Mouse (Mus musculus) neutrophil, adult 59 days (primary cell): ENCODE data around the gene Eif4e2. TPM values are rescaled to one million over a fixed set of nuclear protein-coding genes. Genes with fewer than 3 reads are reported as not detected.

Experiments used
- total RNA-seq, 2 experiments: library from RNA; stranded (reverse); gene quantifications; 1 replicate in 1 of 2; 2 replicates in 1 of 2; pipeline ENCODE4 v1.2.4; 2023

Eif4e2 gene
- total RNA-seq = 10 to 100 TPM; 61.6 to 73.4 TPM

DNA sequence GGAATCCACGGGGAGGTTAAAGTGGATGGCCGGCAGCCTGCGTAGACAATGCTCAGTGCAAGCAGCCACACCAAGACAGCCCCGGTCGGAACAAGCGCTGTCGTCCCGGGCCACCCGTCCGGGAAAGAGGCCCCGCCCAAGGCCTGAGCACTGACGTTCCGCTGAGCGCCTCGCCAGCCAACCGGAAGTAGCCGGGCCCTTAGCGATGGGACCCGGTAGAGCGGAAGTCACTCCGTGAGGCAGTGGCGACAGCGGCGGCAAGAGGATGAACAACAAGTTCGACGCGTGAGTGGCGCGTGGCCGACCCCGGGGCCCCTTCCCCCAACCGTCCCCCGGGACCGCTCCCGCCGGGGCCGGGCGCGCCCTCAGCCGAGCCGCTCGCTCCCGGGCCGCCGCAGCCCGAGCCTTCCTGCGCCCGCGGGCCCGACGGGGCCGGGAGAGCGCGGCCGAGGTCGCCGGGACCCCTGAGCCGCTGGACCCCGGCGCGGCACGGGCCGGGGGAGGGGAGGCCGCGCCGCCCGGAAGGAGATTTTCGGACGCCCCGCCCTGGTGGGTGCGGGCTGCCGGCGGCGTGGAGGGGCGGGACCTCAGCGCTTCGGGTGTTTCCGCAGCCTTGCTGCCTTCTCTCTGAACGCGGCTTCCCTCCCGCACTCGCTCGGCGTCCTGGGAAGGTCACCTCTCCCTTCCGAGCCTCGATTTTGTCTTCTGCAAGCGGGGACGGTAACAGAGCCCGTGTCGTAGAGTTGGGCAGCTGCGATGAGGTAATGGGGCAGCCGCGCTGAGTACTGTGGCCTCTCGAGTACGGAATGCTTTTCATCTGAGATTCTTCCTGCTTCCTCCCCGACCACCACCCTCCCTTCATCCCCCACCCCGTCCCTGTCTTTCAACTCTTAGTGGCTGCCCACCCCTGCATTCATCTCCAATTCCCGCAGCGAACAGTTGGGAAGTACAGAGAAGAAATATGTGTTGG, at the start of gene Eif4e2:
Eif4e2 (plus strand) TSS at position 180 of the 970 bp plus-strand sequence.

DNA sequence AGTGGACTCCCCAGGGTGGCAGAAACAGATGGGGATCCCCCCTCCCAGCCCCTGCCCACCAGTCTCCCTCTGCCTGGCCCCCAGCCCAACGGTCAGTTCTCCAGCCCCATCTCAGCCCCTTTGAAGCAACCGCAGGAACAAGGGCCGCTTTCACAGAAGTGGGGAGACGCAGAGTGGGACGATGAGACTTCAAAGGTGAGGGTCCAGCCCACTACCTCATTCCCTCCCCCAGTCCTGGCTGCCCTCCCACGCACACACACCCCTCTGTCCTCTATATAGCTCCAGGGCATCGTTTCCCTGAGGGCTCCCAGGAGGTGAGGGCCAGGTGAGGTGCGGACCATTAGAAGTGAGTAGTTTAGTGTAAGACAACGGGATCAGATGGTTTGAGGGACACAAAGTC, 30.7 kb upstream of the Eif4e2 start, which contains the start of gene Prss56:
Prss56 (plus strand) TSS at position 301 of the 400 bp plus-strand sequence.

DNA sequence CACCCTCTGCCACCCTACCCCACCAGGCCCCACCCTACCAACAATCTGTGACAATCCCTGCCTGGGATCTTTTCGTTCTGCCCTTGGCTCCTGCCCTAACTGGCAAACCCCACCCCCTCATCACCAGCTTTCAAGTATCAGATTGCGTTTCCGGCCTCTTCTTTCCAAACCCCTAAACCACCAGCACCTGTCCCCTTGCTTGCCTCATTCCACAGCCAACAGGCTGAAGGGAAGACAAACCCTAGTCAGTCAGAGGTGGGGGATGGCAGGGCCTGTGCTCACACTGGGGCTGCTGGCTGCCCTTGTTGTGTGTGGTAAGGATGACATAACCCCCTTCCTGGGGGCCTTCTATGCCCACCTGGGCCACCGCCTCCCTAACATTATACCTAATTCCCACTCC, 23.3 kb upstream of the Eif4e2 start, which contains the start of gene Chrnd:
Chrnd (plus strand) TSS at position 179 of the 400 bp plus-strand sequence.

DNA sequence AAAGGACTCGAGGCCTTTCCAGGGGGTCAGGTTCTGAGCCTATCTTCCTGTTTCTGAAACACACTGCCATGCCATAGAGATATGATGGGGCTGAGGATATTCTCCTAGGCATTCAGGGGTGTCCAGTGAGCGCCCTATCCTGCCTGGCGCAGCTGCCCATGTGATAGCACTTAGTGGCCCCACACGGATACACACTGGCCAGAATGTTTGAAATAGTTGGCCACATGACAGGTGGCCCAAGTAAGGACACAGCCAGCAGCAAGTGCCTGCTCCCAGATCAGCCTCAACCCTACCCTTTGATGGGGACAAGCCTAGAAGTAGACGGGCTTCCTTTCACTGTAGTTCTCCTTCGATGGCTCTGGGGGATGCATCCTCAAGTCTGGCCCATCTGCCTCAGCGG, 9.2 kb upstream of the Eif4e2 start, which contains the start of gene Chrng:
Chrng (plus strand) TSS at position 193 of the 400 bp plus-strand sequence.

DNA sequence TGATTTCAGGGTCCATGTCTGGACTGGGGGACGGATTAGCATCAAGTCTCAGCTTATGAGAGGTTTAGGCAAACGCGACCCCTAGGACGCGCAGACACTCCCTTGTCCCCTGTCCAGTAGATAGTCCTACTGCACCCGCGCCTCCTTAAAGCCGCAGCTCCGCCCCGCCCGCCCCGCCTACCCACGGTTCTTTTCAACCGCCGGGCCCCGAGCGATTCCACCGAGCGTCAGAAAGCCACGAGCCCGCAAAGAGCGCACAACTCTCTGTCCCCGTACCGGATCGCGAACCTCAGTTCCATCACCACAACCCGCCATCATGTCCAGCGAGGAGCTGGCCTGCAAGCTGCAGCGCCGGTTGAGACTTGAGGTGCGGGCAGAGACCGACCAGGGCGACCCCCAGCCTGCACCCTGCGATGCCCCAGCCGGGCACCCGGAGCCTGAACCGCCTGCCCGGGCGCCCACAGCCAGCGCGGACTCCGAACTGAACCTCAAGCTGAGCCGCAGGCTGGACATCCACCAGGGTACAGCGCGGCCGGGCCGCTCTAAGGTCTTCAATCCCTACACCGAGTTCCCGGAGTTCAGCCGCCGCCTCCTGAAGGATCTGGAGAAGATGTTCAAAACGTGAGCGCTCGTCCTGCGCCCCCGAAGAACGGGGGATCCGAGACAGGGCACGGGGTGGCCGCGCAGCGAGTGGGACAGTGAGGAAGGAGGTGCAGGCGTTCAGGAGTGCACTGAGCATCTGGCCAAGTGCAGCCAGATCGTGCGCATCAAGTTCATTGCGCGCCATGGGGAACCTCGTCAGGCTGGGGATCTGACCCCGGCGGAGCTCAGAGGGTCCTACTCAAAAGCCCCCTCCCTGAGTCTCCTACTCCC, 50.7 kb downstream of the Eif4e2 start, which contains the start of gene Efhd1:
Efhd1 (plus strand) TSS at position 230 of the 873 bp plus-strand sequence.

Other genes with a start within 250 kb of the Eif4e2 start
- not detected for gene Alppl2, start 124.0 kb upstream of the Eif4e2 start, total RNA-seq
- gene Alpi, start 112.3 kb upstream of the Eif4e2 start, total RNA-seq = not detected
- gene Akp3, start 88.9 kb upstream of the Eif4e2 start, total RNA-seq = not detected
- gene Ecel1, start 57.4 kb upstream of the Eif4e2 start, total RNA-seq = not detected
- gene Prss56, start 30.6 kb upstream of the Eif4e2 start, total RNA-seq = not detected
- not detected for gene Chrnd, start 23.3 kb upstream of the Eif4e2 start, total RNA-seq
- not detected for gene Chrng, start 9.3 kb upstream of the Eif4e2 start, total RNA-seq
- under 1 TPM in 1 of 2 experiments, not detected in 1; 0.27 TPM for gene Efhd1, start 50.4 kb downstream of the Eif4e2 start, total RNA-seq
- 10 to 100 TPM; 63.9 to 65.2 TPM for gene Gigyf2, start 113.1 kb downstream of the Eif4e2 start, total RNA-seq
- not detected for gene Kcnj13, start 180.8 kb downstream of the Eif4e2 start, total RNA-seq